Mouse (Mus musculus): ENCODE results near the gene Dcxr.

DNA sequence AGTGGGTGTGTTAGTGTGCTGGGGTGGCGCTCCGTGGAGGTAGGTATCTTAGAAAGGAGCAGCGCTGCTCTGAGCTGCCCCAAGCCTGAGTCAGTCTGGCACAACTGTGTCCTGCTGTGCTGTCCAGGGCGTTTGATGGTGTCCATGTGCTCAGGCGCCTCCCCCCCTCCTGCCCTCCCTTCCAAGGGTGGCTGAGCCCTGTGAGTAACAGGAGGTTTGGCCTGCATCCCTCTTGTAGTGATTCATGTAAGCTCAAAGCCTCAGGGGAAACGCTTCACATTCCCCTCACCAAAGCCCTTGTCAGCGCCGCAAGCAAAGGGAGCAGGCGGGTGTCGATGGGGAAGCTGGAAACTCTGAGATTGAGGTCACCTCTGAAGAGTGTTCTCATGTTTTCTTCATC lies 29.3 kb downstream of the Dcxr start:
- TF ChIP-seq CTCF (IDR thresholded peaks at IDR 0.05; ENCODE audit: borderline replicate concordance, extremely low read depth, insufficient read depth, insufficient read length), result no peak
- TF ChIP-seq POLR2A (IDR thresholded peaks at IDR 0.05; ENCODE audit: borderline replicate concordance, extremely low read depth, insufficient read depth, insufficient read length, poor library complexity, severe bottlenecking), result no peak

Measured in brain, embryonic 14.5 days (tissue).